Mouse (Mus musculus) spleen, postnatal 36 days (tissue): ENCODE data around the gene Zcchc14.
"Not testable (repeated sequence)": the region's sequence is repeated elsewhere in the genome, so short reads cannot be mapped to it uniquely, and the experiment has no call there.

Experiments used
- DNase-seq, 2 experiments: peaks; one replicate each; pipeline ENCODE4 v3.0.0; 2022; ENCODE audit warnings: low spot score in 2 of 2, mixed read lengths in 1 of 2

Gene Zcchc14

DNA sequence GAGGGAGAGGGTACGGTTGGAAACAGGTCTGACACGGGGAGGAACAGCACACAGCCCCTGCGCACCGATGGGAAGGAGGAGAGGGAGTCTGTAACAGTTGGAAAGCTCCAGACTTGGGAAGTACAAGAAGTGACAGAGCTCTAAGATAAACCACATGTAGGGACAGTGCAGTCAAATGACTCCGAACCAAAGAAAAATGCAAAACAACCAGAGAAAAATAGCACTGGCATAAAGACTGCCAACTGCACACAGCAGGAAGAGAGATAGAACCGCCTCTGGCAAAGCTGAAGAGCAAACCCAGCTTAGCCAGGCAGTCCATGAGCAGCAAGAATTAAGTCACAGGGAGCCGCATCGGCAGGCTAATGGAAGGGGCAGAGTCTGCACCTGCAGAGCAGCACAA lies 29.7 kb downstream of the Zcchc14 start:
- no peak for DNase-seq

DNA sequence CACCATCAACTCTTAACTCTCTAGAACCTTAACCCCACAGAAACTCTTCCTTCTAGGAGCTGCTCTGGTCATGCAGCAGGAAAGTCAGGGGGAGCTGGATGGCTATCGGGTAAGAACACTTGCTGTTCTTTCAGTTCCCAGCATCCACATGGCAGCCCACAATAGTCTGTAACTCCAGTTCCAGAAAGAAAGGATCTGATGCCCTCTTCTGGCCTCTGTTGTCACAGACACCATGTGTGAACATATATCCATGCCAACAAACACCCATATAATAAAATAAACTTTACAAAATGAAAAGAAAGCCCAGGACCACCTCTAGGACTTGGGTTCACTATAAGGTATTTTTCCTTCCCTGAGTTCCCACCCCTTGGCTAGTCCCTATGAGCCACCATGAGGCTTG lies 30.8 kb downstream of the Zcchc14 start:
- no peak for DNase-seq

DNA sequence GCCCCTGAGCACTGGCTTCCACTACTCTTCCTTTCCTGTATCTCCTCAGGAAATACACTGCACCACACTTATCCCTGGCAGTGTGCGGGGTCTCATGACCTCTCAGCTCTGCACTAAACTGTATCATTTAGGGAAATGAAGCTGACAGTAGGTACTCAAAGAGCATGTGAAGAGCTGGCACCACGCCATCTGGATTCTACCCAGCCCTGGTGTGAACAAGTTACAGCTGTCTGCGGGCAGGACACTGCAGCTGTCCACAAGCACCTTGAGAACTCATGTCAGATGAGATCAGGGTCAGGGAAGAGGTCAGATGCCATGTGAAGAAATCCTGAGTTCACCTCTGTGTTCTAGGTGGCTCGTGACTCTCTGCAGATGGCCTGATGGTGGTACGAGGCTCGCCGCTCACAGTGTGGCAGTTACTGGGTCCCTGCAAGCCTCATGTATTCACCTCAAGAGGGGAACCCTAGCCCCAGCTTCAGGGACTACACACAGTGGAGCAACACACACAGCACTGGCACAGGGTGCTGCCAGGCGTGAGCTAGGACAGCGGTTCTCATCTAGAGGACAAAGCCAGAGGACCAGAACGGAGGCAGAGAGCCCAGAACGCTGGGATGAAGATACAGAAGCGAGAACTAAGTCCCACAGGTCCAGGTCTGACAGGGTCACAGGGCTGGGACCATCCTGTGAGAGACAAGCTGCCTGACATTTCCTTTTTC lies 31.7 kb downstream of the Zcchc14 start:
- DNase-seq = no peak

- DNase-seq = peak; percentile 10 to 25
These were observed 33.2 kb downstream of the Zcchc14 start for GRCm38 (mm10) chr8:121619401-121619995.

DNA sequence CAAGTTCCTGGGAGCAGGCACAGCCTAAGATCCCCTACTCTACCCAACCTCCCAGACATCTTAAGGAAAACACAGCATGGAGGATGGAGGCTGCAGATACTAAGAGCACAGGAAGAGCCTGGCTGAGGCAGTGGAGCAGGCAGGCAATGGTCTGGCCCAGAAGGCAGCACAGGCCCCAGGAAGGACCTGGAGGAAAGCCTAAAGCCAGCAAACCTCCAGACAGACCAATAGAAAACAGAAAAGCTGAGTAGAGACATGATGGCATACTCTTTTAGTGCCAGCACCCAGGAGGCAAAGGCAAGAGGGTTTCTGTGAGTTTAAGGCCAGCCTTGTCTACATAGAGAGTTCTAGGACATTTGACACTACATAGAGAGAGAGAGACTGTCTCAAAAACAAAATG lies 39.3 kb downstream of the Zcchc14 start:
- DNase-seq = no peak

DNA sequence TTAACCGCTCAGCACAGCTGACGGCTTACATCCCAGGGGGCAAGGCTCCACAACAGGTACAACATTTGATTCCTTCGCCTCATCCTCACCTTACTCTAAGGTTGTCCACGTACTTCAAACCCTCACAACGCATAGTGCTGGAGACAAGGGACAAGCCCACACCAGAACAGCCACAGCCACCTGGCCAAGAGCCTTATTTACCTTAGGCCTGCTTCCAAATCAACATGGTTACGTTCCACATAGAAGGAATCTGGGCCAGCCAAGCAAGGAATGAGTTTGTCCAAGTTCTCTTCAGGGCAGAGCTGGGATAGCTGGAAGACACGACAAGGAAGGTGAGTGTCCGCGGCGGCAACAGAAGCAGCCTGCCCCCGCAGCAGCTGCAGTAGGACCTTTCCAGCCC lies 42.8 kb downstream of the Zcchc14 start:
- no peak for DNase-seq

DNA sequence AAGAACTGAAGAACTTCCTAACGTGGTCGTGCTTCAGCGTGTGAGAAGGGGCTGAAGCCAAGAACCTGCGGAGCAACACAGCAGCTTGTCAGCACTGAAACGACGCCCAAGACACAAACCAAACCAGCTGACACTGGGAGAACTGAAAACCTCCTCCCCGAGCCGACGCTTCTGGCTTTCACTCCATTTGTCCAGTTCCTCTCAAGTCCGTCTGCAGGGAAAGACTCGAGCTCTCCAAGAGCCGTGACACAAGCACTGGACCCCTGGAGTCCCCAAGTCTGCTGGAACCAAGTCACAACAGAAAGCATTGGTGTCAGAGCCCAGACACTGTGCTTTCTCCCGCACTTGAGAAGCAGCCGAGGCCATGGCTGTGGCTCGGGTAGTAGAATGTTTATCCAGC lies 43.5 kb downstream of the Zcchc14 start:
- no peak for DNase-seq

DNA sequence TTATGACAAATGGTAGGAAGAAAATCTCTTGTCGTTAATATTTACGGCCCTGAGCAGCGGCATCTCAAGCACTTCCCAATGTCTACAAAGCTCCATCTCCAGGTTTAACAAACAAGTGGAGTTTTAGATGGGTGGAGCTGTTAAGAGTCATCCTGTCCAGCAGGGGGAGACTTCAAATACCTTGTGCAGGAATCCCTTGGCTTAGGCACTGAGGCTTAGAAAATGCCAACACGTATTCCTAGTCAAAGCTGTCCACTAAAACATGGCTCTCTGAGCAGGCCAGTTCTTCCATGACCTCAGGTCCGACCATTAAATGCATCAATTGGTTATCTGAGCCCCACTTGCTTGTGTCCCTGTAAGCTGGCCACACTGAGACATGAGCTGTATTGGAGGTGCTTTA lies 45.0 kb downstream of the Zcchc14 start:
- no peak for DNase-seq

- no peak for DNase-seq
These were observed 48.9 kb downstream of the Zcchc14 start for GRCm38 (mm10) chr8:121603801-121604200.

DNA sequence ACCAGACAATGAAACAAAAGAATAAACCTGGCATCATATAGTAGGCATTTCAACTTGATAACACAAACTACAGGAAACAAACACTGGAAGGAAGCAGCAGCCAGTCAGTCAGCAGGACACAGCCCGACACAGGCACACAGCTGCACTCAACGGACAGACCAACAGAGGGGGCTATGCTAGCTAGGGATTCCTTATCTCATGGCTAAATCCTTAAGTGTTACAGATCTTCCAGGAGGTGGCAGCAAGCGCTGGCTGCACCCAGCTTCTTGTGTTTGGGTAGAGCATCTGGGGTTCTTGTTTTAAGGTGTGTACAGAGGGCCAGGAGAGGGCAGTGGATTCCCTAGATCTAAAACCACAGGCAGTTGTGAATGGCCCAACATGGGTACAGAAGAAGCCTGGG lies 49.8 kb downstream of the Zcchc14 start:
- peak in 1 of 2 experiments; percentile 34 for DNase-seq

DNA sequence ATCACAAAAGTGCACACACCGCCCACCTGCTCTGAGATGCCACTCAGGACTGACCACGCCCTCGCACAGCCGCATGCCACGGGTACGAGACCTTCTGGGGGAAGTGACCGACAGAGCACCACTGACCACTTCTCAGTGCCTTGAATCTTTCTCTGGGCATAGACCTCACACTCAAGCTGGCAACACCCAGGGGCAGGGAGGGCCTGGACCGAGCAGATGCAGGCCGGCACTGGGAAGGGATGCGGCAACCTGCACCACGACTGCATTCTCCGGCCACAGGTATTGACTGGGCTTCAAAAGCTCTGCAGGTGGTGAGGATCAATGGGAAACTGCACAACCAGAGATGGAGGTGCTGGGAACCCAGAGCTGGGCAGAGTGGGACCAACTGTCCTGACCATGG lies 50.3 kb downstream of the Zcchc14 start:
- no peak for DNase-seq

- DNase-seq = no peak
These were observed 52.9 kb downstream of the Zcchc14 start for GRCm38 (mm10) chr8:121599842-121600241.

DNA sequence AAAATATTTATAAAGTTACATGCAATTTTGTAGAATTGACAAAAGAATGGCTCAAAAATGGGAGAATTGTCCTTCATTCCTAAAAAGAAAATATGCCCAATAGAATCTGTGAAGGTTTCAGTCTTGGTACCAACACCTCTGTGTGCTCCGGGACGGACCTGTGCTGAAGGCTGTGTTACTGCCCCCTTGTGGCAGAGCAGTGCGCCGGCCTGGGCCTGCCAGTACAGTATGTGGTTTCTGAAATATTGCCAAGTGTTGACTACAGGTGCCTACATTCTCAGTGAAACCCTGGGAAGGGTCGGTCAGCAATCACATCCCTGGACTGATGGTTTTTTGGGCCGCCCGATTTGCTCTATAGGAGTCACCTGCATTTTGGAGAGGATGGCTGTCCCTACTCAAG lies 53.8 kb downstream of the Zcchc14 start:
- DNase-seq = peak; percentile 63 to 66

DNA sequence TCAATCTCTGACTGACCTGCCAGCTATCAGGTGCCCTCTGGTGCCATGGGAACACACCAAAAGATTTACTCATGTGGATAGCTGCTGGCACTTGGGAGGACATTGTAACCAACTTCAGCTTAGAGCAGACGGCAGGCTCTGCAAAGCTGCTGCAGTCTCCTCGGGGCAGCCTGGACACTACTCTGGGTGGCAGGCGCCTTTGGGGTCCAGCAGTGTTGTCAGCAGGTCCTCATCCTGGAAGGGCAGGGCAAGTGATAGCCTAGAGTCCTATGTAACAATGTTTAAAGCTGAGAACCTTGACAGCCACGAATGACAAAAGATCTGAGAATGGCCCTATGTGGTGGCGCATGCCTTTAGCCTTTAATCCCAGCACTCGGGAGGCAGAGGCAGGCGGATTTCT lies 54.5 kb downstream of the Zcchc14 start:
- DNase-seq = no peak

- DNase-seq = not testable (repeated sequence)
These were observed 55.2 kb downstream of the Zcchc14 start for GRCm38 (mm10) chr8:121597492-121597891.

GRCm38 (mm10) chr8:121593983-121594382 lies 58.7 kb downstream of the Zcchc14 start:
- DNase-seq = no peak

DNA sequence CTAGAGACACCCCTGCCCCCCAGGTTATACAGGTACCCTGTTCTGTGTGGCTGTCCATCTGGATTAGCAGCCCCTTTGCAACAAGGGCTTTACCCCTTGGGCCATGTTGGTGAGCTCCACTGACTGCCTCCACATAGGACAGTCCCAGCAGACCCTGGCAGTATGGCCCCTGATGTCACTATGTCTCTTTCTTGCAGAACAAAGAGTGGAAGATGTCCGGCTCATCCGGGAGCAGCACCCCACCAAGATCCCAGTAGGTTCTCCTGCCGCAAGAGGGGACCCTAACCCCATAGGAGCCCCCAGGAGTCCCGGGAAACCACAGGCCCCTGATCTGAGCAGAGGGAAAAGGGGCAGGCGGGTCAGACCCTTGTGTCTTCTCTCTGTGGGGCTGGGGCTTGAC lies 59.4 kb downstream of the Zcchc14 start:
- no peak for DNase-seq

DNA sequence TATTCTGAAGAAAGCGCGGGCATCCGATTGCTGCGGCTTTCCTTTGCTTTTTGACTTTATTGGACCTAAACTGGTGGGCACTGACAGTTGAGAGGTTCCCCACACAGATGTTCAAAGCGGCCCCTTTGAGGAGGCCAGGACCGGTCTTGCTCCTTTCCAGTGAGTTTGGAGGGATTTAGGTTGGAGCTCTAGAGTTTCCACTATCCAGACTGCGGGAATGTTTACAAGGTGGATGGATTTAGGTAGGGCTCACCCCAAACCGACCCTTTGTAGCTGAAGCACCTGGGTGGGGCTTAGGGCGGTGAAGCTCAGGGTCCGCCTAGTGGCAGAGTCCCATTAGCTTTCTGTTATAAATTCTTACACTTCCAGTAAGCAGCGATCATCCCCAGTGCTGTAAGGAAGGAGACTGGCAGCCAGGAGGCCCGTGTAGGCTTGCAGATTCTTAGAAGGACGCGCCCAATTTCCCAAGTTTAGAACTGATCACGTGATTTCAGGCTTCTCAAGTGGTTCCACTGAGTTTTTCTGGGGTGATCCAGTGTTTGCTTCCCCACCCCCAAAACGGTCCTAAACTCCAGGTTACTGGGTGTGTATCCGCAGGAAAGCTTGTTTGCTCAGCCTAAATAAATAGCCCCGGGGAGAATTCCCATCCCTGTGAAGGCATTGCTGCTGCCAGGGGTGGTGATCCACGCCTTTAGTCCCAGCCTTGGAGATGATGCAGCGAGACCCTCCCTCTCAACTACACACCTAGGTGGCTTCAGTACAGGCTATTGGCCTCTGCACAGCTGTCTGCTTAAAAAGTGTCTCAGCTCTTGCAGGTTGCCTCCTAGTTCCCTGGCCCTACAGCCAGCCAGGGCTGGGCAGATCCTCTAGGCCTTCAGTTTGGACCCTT lies 61.3 kb downstream of the Zcchc14 start:
- peak; percentile 41 to 58 for DNase-seq

GRCm38 (mm10) chr8:121590203-121591177 lies 62.2 kb downstream of the Zcchc14 start, which contains the start of gene Map1lc3b:
Gene Map1lc3b, plus strand, starts transcription at chr8:121590361.
- DNase-seq = peak; percentile 94

GRCm38 (mm10) chr8:121589205-121589726 lies 63.4 kb downstream of the Zcchc14 start:
- no peak for DNase-seq

DNA sequence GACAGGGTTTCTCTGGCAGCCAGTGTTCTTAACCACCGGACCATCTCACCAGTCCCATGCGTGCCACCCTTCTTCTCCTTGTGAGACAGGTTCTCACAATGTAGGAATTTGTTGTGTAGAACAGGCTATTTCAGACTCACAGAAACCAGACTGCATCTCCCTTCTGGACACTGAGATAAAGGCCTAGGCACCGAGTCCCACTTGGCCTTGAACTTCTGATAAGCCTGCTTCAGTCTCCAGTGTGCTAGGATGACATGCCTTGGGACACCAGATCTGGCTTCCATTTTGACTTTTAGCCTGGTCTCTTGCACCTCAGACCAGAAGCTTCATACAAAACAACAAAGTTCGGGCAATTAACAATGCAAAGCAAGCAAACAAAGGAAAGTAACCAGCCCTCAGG lies 64.0 kb downstream of the Zcchc14 start:
- peak; percentile 41 to 71 for DNase-seq
